Mouse (Mus musculus): ENCODE results near the gene Myh9.
A peak's percentile ranks its signal among the peaks of the same experiment; 100 is the strongest.
"Not testable (repeated sequence)": the region's sequence is repeated elsewhere in the genome, so short reads cannot be mapped to it uniquely, and the experiment has no call there.

Gene Myh9

GRCm38 (mm10) chr15:77756081-77756480 is 85.9 kb downstream of the Myh9 start:
- DNase-seq (ENCODE audit: low read depth, low spot score): no peak

GRCm38 (mm10) chr15:77755132-77755531 is 86.8 kb downstream of the Myh9 start:
- DNase-seq (ENCODE audit: low read depth, low spot score): no peak

GRCm38 (mm10) chr15:77752443-77752842 is 89.5 kb downstream of the Myh9 start:
- no peak for DNase-seq (ENCODE audit: low read depth, low spot score)

GRCm38 (mm10) chr15:77750461-77750860 is 91.5 kb downstream of the Myh9 start:
- peak; percentile 49 for DNase-seq (ENCODE audit: low read depth, low spot score)

DNA sequence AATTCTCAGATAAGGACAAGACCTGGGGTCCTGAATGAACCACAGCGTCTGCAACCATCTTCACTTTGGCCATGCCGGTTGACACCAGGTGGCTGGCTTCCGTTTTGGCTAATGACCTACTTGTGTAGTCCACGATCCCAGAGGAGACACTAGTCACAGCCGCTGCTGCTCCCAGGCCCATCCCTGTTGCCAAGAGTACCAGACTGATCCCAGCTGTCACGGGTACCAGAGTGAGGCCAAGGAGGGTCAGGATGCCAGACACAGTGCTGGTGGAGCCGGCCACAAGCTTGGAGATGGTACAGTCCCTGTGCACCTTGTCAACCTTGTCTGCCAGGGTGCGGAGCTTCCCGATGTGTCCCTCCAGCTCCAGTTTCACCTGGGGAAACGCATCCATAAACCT is 92.3 kb downstream of the Myh9 start:
- DNase-seq (ENCODE audit: low read depth, low spot score): no peak

- DNase-seq (ENCODE audit: low read depth, low spot score): no peak
Observed at GRCm38 (mm10) chr15:77748414-77748813, 93.6 kb downstream of the Myh9 start.

DNA sequence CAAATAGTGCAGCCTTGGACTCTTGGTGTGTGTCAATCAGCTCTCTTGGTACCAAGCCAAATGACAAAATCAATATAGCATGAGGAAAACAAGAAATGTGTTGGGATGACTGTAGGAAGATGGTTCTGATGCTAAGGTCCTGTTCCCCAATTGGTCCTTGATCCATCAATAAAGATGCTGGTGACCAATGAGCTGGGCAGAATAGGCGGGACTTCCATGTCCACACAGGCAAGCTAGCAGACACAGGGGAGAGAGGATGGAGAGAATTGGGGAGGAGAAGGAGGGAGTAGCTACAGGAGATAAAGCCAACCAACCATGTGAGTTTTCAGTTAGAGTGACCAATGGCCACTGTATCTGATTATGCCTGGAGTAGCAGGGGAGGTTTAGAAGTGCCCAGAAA is 95.6 kb downstream of the Myh9 start:
- DNase-seq (ENCODE audit: low read depth, low spot score): no peak

DNA sequence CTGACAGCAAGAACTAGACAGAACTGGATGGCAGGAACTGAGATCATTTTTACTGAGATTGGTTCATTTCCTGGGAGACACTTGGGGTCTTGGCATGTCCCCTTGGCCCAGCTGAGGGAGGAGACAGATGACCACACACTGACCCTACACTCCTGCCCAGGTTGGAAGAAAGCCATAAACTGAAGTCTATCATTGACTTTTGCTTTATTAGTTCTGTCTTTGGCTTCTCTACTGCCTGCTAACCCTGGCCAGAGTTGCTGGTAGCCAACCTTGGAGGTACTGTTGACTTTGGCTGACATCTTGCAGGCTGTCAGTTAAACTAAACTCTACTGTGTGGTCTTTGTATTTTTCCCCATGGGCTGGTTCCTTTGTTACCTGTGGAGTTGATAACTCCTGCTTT is 96.9 kb downstream of the Myh9 start:
- DNase-seq (ENCODE audit: low read depth, low spot score): no peak

- DNase-seq (ENCODE audit: low read depth, low spot score): no peak
Observed at GRCm38 (mm10) chr15:77744632-77745031, 97.3 kb downstream of the Myh9 start.

DNA sequence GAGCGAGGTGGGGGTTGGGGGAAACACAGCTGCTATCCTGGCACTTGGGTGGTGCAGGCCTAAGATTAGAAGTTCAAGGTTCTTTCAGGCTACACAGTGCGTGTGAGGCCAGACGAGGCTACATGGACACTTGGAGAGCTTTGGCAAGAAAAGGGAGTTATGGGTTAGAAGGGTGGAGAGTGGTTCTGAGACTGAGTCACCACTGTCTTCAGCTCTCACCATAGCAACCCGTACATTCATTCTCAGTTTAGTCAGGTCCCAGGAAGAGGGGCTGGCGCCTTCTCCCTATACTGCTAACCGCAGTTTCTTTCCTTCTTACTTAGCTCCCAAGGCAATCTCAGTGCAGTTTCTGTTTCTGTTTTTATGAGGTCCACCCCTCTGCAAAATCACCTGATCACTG is 100.4 kb downstream of the Myh9 start:
- DNase-seq (ENCODE audit: low read depth, low spot score): not testable (repeated sequence)

DNA sequence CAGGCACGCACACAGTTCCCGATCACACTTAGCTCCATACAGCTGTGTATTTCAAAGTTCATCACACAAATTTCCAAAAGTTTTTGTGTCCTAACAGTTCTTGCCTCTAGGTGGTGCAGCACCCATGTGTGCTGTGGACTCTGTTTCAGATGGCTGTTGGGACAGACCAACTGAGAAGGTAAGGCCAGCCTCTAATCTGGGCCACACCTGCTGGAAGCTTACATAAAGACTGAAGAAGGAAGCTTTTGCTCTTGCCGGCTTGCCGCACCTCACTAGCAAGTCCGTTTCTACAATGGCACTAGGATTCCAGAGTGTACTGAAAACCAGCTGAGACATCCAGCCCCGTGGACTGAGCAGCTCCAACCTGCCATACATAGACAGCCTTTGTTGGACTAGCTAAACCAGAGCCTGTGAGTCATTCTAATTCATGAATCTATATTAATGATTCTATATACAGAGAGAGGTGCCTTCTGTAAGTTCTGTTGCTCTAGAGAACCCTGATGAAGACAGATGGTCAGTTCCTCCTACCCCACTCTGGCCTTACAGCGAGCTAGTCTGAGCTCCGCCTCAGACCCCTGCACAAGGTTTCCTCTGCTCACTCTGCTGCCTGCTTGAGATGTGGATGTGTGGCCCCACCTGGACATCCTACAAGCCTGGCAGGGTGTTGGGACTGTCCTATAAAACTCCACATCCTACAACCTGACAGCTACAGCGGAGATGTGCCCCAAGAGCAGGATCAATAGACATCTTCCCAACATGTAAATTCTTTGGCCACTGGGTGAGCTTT is 101.3 kb downstream of the Myh9 start:
- peak; percentile 17 for DNase-seq (ENCODE audit: low read depth, low spot score)

DNA sequence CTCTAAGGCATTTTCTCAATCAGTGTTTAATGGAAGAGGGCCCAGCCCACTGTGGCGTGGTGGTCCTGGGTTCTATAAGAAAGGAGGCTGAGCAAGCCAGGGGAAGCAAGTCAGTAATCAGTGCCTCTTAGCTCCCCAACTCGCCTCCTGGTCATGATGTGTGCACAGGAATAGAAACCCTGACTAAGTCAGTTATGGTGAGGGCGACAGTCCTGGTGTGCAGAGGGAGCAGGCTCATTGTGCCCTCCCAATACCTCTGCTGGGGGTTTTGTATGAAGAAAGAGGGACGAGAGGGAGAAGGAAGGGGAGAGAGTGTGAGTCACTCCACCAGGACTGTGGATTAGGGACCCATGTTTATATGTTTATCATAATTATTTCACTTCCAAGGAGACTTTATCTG is 108.1 kb downstream of the Myh9 start:
- not testable (repeated sequence) for DNase-seq (ENCODE audit: low read depth, low spot score)

DNA sequence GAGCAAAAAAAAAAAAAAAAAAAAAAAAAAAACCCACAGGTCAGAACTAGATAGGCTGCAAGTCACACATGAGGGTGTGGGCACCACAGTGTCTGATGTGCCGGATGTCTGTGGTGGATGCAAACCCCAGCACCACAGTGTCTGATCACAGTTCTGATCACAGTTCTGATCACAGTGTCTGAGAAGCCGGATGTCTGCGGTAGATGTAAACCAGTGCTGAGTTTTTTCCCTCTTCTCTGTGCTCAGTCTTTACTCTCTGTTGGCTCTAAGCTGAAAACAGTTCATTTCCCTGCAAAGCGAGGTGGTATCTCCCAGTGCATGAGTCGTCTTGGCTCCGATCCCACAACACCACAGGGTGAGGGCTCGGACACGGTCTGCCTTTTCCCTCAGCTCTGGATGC is 108.6 kb downstream of the Myh9 start:
- not testable (repeated sequence) for DNase-seq (ENCODE audit: low read depth, low spot score)

DNA sequence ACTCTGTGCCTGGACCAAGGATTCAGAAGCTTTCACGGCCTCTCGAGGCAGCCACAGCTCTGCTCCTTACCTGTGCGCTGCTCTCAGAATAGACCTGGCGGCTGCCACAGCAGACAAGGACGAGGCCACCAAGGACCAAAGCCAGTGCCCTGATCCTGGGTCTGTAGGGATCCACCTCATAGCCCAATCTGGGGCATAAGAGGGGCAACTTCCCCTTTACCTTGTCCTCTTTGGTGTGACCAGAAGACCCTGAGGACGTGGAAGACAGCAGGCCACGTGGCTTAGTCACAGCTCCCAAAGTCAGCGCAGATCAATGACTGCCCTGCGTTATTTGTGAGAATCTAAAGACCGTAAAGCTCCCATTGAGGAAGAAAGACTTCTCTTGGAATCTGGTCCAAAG is 109.1 kb downstream of the Myh9 start:
- DNase-seq (ENCODE audit: low read depth, low spot score): not testable (repeated sequence)

- no peak for DNase-seq (ENCODE audit: low read depth, low spot score)
Observed at GRCm38 (mm10) chr15:77731605-77732004, 110.4 kb downstream of the Myh9 start.

DNA sequence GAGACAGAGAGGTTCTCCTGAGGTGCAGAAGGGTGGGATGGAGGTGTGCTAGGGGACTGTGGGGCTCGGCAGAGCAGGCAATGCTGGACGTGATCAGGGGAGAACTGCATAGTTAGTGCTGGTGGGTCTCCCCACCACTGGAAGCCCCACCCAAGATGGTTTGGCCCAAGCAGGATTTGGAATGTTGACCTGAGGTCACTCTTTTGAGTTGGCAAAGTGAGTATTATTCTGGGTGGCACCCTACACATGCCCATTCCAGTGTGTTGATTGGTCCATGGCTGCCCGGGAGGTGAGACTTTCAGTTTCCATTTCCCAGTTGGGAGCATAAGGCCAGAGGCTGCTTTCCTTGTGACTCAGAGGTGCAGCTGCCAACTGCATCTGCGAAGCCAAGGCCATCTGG is 113.2 kb downstream of the Myh9 start, which contains the start of gene Apol9b:
Gene Apol9b, plus strand, starts transcription at position 301 of the 400 bp plus-strand sequence.
- DNase-seq (ENCODE audit: low read depth, low spot score): not testable (repeated sequence)

DNA sequence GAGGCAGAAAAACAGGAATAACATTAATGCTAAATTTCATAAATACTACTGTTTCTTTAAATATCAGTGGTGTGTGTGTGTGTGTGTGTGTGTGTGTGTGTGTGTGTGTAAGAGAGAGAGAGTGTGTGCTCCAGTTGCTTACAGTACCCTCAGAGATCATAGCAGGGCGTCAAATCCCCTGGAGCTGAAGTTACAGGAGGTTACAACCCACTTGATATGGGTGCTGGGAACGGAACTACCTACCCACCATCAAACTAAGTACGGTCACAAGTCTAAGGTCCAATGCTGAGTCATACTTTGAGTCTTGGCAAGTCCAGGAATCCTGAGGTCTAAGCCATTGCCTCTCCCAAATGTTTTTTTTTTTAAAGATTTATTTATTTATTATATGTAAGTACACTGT is 114.2 kb downstream of the Myh9 start:
- DNase-seq (ENCODE audit: low read depth, low spot score): not testable (repeated sequence)

- DNase-seq (ENCODE audit: low read depth, low spot score): peak; percentile 19
Observed at GRCm38 (mm10) chr15:77727139-77727538, 114.8 kb downstream of the Myh9 start.

DNA sequence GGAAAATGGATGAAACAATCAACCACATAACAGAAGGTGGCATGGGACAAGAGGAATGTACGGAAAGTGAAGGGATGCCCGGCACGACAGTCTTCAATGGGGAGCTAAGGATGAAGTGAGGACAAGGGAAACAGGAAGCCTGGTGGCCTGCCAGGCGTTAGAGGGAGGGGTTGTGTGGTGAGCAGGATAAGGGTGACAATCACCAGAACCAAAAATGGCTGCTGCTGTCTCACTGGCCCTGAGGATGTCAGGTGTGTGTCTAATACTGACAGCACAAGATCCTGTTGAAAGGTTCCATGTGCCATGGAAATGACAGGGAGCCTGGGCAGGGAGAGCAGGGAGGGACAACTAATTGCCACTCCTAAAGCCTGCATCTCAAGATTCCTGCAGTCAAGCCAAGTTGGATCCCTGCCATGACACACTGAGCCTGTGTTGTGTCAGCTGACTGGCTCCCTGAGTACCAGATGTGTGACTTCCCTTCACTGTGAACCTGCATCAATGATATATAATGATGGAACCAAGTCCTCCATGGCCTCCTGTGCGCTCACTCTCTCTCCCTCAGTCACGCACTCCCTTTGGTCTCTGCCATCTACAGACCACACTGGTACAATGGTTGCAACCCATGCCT is 116.5 kb downstream of the Myh9 start:
- not testable (repeated sequence) for DNase-seq (ENCODE audit: low read depth, low spot score)

GRCm38 (mm10) chr15:77724208-77724911 is 117.6 kb downstream of the Myh9 start:
- not testable (repeated sequence) for DNase-seq (ENCODE audit: low read depth, low spot score)

DNA sequence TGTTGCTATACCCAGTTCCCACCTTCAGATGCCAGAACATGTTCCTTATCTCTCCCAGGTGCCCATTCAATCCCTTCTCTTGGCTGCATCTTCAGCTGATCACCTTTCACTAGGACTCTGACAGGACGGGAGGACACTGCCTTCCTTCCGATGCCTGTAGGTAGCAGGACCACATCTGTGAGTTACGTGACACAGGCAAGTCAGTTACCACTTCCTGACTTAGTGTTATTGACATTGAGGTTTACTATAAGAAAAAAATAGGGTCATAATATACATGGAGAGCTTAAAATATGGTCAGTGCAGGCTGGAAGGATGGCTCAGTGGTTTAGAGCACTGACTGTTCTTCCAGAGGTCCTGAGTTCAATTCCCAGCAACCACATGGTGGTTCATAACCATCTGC is 120.5 kb downstream of the Myh9 start:
- DNase-seq (ENCODE audit: low read depth, low spot score): not testable (repeated sequence)

DNA sequence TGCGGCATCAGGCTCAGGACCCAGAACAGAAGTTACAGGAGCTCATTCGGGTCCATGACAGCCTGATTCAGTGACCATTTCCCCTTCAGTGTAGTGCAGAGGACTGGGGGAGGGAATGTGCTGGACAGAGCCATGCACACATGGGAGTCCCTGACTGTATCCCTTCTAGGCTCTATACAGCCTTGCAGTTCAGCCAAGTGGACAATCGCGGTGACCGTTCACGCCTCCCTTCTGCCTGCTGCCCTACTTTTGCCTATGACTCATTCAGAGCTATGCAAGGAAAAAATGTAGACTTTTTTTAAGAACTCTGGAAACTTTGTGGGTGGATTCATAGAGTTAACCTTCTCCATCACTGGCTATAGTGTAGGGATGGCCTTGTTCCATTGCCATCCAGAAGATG is 123.7 kb downstream of the Myh9 start:
- DNase-seq (ENCODE audit: low read depth, low spot score): not testable (repeated sequence)
